Mouse (Mus musculus) midbrain, embryonic 15.5 days (tissue): ENCODE measurements around the gene Glrx. TPM values are rescaled to one million over a fixed set of nuclear protein-coding genes. Genes with fewer than 3 reads are reported as not detected.
A peak's percentile ranks its signal among the peaks of the same experiment; 100 is the strongest.

ENCODE experiments used
- ATAC-seq: fragments of 200-750 bp; cut with Nextera tagmentation; replicated peaks from 2 replicates; pipeline ENCODE4 v1.8.0; 2017; ENCODE audit warnings: moderate TSS enrichment
- H3K27ac ChIP-seq: fragments of 300-500 bp; sonication (generic); 2 replicates; pipeline ENCODE4 v1.5.1; 2015; ENCODE audit warnings: mild to moderate bottlenecking, inconsistent platforms
- H3K27me3 ChIP-seq: fragments of 300-500 bp; sonication (generic); replicated peaks from 2 replicates; pipeline ENCODE4 v1.6.1; 2015; ENCODE audit warnings: inconsistent platforms
- H3K36me3 ChIP-seq: fragments of 300-500 bp; sonication (generic); replicated peaks from 2 replicates; pipeline ENCODE4 v1.6.1; 2015; ENCODE audit warnings: inconsistent platforms
- H3K4me1 ChIP-seq: fragments of 300-500 bp; sonication (generic); 2 replicates; pipeline ENCODE4 v1.6.1; 2015; ENCODE audit warnings: inconsistent platforms
- H3K4me2 ChIP-seq: fragments of 300-500 bp; sonication (generic); 2 replicates; pipeline ENCODE4 v1.6.1; 2015; ENCODE audit warnings: inconsistent platforms, mild to moderate bottlenecking, moderate library complexity
- H3K4me3 ChIP-seq: fragments of 300-500 bp; sonication (generic); 2 replicates; pipeline ENCODE4 v1.5.1; 2015; ENCODE audit warnings: mild to moderate bottlenecking, inconsistent platforms
- H3K9ac ChIP-seq: fragments of 300-500 bp; sonication (generic); 2 replicates; pipeline ENCODE4 v1.6.1; 2015; ENCODE audit warnings: mild to moderate bottlenecking, inconsistent platforms
- H3K9me3 ChIP-seq: fragments of 300-500 bp; sonication (generic); 2 replicates; pipeline ENCODE4 v1.6.1; 2016; ENCODE audit warnings: inconsistent platforms
- WGBS: fragments of 180-500 bp; shearing (Covaris S2); methylation state at CpG from one replicate; pipeline ENCODE4 v1.1.7; 2015; ENCODE audit warnings: mixed read lengths; 5-methylcytosine and 5-hydroxymethylcytosine counted together
- polyA plus RNA-seq: library from polyadenylated mRNA; unstranded; fragments of >200 nt; fragmentation: Nextera tagmentation; extraction: Ambion mirVana; gene quantifications from 2 replicates; pipeline ENCODE4 v1.2.1, GENCODE M21; 2015

Glrx gene
- polyA plus RNA-seq: 43.4 and 44.4 TPM in 2 replicates

DNA sequence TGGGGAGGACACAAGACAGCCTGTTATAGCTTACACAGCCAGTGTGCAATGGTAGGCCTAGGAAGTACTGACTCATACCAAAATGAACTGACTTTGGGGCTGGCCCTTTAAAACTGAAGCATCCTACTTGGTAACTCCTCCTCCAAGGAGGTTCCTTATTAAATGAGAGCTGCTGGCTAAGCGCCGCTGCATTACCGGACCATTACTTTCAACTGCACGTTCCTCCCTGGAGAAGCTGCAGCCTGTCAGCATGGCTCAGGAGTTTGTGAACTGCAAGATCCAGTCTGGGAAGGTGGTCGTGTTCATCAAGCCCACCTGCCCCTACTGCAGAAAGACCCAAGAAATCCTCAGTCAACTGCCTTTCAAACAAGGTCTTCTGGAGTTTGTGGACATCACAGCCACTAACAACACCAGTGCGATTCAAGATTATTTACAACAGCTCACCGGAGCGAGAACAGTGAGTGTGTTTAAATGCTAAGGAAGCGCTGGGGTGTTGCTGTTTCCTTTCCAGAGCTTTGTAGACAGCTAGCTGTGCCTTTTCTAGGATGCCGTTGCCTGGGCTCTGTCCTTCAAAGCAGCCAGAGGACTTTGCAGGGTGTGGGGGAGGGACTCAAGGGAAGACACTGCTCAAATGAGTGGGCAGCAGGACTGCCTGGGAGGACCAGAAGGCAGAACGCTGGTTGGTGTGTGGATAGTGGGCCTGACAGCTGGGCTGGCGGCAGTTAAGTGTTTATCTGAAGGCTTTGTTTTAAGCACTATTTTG is at the start of gene Glrx:
TSS of gene Glrx (plus strand) at position 150 of the 763 bp plus-strand sequence.
- H3K4me1 ChIP-seq: peaks cover 24% of the 10 kb centered on the region
- H3K36me3 ChIP-seq: no peaks in the 10 kb centered on the region
- no peaks in the 10 kb centered on the region for H3K27me3 ChIP-seq
- peak within 1 kb of the TSS; percentile 75 for H3K27ac ChIP-seq
- peak within 1 kb of the TSS; percentile 50 for H3K4me3 ChIP-seq
- peak; percentile 95 for ATAC-seq
- H3K4me2 ChIP-seq: peak within 1 kb of the TSS; percentile 66
- WGBS: 0% methylated on average over 12 of the region's 12 CpGs
- no peaks in the 10 kb centered on the region for H3K9me3 ChIP-seq
- H3K9ac ChIP-seq: peak within 1 kb of the TSS; percentile 43

DNA sequence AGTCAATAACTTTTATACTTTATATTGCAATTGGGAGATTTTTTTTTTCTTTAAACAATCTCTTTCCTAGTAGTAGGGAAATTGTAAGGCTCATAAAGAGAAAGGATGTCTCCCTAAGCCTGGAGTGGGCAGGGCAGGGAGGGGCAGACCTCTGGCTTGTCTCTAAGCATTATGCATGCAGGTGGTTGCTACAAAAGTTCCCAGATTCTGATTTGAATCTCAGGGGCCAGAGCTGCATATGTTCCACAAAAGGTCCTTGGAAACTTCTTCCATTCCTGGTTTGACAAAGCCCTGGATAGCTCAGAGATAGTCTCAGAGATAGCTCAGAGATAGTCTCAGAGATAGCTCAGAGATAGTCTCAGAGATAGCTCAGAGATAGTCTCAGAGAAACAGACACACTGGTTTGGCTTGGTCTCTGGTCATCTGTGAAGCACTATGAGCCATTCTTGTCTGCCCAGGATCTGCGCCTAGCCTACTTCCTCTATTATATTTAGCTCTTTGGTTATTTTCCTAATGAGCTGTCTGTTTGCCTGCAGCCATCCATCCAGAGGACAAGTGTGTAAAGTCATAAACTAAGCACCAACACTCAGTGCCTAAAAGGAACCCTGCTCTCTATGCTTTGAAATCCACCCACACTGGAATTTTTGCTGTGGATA is 49.0 kb upstream of the Glrx start:
- Histone ChIP-seq H3K9me3 (no peaks in the 10 kb centered on the region), H3K27me3 (no peaks in the 10 kb centered on the region), H3K4me3 (no peak overlapping the region), H3K36me3 (no peaks in the 10 kb centered on the region), H3K4me1 (no peaks in the 10 kb centered on the region), H3K27ac (no peak overlapping the region), H3K9ac (no peak overlapping the region), H3K4me2 (no peak overlapping the region)
- 90% methylated on average over 1 of the region's 1 CpGs for WGBS
- no peak for ATAC-seq

DNA sequence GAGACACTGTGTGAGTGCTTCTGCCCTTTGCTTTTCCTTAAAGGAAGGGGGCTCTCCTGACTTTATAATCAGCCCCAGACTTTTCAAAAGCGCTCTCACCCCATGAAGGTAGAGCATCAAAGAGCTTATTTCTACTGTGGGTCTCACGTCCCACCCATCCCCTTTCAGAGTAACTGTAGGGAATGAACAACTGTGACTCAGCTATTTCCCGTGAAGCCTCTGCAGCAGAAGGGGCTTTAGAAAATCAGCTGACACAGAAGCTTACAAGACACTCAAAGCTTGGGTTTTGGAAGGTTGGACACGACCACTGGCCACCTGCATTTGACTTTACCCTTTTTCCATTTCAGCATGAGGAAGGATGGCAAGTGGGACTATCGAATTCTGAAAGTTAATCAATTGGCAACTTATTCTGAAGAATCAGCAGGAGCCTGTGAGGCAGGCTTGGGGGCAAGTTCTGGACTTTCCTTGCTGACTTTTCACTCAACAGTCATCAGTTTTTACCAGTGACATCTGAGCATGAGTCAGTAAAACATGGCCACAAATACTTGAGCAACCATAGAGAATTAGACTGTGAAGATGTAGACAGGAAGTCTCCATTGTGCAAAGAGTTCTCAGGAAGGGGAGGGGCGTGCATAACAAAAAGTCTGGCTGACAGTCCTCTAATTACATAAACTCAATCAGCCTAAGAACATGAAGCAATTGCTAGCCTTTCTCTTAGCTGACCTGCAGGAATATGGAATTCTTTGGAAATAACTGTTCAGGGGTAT is 45.6 kb upstream of the Glrx start:
- H3K4me1 ChIP-seq: no peaks in the 10 kb centered on the region
- no peak overlapping the region for H3K27ac ChIP-seq
- no peak overlapping the region for H3K9ac ChIP-seq
- no peaks in the 10 kb centered on the region for H3K27me3 ChIP-seq
- 64% methylated on average over 6 of the region's 6 CpGs for WGBS
- no peak for ATAC-seq
- no peak overlapping the region for H3K4me2 ChIP-seq
- H3K9me3 ChIP-seq: no peaks in the 10 kb centered on the region
- H3K4me3 ChIP-seq: no peak overlapping the region
- no peaks in the 10 kb centered on the region for H3K36me3 ChIP-seq

DNA sequence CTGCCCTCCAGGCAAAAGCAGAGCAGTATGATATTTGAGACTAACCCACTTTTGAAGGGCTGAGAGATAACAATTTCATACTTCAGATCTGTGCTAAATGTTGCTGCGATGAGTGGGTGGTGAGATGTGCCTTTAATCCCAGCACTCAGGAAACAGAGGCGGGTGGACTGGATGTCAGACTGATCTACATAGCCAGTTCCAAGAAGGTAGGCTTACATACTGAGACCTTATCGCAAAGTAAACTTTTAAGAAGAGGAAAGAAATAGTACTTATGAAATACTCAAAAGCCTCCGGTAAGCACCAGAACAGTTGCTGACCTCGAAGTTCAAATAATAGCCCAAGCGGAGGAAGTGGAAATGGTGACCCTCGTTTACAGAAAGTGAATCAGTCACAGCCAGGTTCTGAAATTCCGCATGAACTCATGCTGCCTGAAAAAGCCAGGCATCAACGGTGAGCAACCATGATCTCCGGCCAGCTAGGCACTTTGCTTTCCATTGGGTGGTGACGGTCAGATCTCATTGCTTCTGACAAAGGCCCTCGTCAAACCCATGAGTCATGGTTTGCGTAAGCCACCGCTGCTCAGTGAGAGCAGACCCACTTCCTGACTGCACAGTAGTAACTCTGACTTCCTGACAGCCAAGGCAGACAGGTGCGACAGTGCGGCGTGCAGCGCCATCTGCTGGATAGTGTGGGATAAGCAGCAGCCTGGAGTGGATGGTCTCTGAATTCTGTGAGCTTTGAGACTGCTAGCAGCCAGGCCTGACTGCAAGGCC is 42.1 kb upstream of the Glrx start:
- Histone ChIP-seq H3K4me1 (no peaks in the 10 kb centered on the region), H3K4me3 (peak overlapping the region; percentile 29), H3K27me3 (no peaks in the 10 kb centered on the region), H3K9ac (no peak overlapping the region), H3K27ac (no peak overlapping the region), H3K4me2 (peak overlapping the region; percentile 48), H3K36me3 (no peaks in the 10 kb centered on the region), H3K9me3 (no peaks in the 10 kb centered on the region)
- ATAC-seq: peak; percentile 99
- 33% methylated on average over 18 of the region's 18 CpGs for WGBS

DNA sequence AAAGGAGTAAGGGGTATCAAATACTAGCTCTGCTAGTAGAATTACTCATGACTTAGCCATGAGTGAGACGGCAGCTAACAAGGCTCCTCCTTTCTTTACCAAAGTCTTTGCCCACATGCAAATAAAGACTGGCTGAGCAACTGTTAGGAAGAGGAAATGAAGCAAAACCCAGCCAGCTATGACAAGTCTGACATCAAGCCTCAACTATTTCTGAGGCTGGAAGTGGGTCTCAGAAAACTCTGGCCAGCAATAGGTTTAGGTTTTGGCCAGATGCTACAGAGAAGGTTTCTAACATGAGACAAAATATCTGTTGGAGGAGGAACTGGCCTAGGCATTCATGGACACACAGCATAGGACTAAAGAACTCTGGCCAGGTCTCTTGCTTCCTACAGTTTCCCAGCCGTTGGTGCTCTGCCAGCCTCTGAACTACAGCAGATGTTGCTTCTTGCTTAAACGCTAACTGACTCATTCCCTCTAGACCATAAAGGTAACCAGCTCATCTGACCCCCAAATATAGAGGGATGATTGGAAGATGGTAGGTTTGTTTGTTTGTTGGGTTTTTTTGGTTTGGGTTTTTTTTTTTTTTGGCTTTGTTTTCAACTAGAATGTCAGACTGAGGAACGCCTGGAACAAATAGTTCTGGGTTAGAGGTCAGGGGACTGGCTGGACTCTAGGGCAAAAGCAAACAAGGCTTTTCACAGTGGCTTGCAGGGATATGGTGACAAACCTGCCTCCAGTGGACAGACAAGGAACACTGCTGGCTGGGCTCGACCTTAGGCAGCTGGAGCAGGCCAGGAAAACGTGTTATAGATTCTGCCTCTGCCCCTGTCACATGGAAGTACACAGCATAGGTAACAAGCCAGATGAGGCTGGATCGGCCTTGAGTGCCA is 41.0 kb upstream of the Glrx start:
- WGBS: 78% methylated on average over 7 of the region's 7 CpGs
- Histone ChIP-seq H3K9ac (no peak overlapping the region), H3K27me3 (no peaks in the 10 kb centered on the region), H3K4me3 (no peak overlapping the region), H3K9me3 (no peaks in the 10 kb centered on the region), H3K4me2 (no peak overlapping the region), H3K4me1 (no peaks in the 10 kb centered on the region), H3K27ac (no peak overlapping the region), H3K36me3 (no peaks in the 10 kb centered on the region)
- no peak for ATAC-seq

DNA sequence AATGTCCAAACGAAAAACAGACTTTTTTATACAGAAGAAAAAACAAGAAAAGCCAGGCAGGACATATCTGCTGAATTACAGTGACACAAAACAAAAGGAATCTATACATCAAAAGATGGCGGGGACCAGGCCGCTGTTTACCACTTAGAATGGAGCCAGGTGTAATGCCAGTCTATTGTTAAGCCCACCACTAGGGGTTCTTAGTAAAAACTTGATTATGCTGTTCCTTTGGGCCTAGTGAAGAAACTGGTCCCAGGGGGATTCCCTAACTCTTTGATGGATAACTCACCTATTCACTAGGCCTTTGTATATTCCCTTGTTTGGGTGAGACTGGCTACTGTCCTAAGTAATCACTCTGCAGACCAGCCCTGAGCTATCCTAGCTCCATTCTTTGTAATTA is 40.2 kb upstream of the Glrx start:
- no peak for ATAC-seq

DNA sequence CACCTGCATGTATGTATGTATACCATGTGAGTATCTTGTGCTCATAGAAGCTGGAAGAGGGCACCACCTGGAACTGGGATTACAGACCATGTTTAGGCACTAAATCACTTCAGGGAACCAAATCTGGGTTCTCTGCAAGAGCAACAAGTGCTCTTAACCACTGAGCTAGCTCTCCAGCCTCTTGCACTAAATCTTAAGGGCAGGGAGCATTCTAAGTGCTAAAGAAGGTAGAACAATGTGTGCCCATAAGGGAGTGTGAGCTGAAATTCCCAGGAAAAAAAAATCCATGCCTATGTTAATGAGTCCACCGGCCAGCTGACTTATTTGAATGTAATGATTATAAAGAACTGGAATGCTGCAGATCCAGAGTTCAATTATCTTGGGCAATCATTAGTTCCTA is 31.7 kb upstream of the Glrx start:
- Histone ChIP-seq H3K9ac (no peak overlapping the region), H3K9me3 (no peaks in the 10 kb centered on the region), H3K27ac (no peak overlapping the region), H3K4me1 (no peaks in the 10 kb centered on the region), H3K27me3 (no peaks in the 10 kb centered on the region), H3K4me2 (no peak overlapping the region), H3K36me3 (no peaks in the 10 kb centered on the region), H3K4me3 (no peak overlapping the region)
- WGBS: 80% methylated on average over 1 of the region's 1 CpGs
- ATAC-seq: no peak

More for the DNA sequence above, 40.2 kb upstream of the Glrx start:
- H3K9me3 ChIP-seq: no peaks in the 10 kb centered on the region
- H3K4me1 ChIP-seq: no peaks in the 10 kb centered on the region
- WGBS: 86% methylated on average over 3 of the region's 3 CpGs
- H3K27ac ChIP-seq: no peak overlapping the region
- no peak overlapping the region for H3K4me2 ChIP-seq
- H3K36me3 ChIP-seq: no peaks in the 10 kb centered on the region
- no peak overlapping the region for H3K4me3 ChIP-seq
- H3K9ac ChIP-seq: no peak overlapping the region
- no peaks in the 10 kb centered on the region for H3K27me3 ChIP-seq

DNA sequence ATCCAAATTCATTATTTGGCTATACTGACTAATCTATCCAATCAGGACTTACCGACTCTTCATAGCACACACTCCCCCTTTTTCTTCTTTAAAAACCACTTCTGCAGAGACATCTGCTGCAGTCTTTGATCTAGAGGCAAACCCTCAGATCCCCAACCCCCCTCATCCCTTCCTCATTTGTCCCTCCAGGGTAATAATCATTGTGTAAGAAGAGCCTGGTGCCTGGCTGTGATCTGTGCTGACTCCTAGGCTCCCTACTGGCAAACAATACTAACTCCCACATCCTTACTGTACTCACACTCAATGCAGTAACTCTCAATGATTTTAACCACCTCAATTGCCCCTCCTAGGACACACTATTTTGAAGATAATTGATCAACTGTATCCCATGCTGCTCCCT is 29.7 kb upstream of the Glrx start:
- ATAC-seq: no peak
- Histone ChIP-seq H3K9ac (no peak overlapping the region), H3K4me3 (no peak overlapping the region), H3K9me3 (no peaks in the 10 kb centered on the region), H3K4me1 (no peaks in the 10 kb centered on the region), H3K36me3 (no peaks in the 10 kb centered on the region), H3K27ac (no peak overlapping the region), H3K4me2 (no peak overlapping the region), H3K27me3 (no peaks in the 10 kb centered on the region)
- 78% methylated on average over 1 of the region's 1 CpGs for WGBS

DNA sequence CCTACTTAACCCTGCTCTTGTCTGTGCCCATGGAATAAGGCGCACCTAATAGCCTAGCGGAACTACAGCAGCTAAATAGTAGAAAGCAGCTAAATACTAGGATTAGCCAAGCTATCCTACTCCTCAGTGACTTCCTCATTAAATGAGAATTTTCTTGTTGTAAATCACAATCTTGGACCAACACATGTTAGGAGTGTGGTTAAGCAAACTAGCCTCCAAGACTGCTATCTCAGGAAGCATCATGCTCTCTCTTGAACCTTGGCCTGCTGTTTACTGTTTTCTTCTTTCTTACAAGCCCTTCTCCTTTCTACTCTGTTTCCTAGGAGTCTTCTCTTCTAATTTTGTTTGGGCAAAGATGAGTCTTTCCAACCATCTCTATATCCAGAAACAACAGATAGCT is 22.5 kb upstream of the Glrx start:
- ATAC-seq: no peak
- no peaks in the 10 kb centered on the region for H3K36me3 ChIP-seq
- no peak overlapping the region for H3K4me3 ChIP-seq
- no peaks in the 10 kb centered on the region for H3K4me1 ChIP-seq
- H3K4me2 ChIP-seq: no peak overlapping the region
- no peaks in the 10 kb centered on the region for H3K27me3 ChIP-seq
- H3K9me3 ChIP-seq: no peaks in the 10 kb centered on the region
- 96% methylated on average over 2 of the region's 2 CpGs for WGBS
- H3K9ac ChIP-seq: no peak overlapping the region
- no peak overlapping the region for H3K27ac ChIP-seq

DNA sequence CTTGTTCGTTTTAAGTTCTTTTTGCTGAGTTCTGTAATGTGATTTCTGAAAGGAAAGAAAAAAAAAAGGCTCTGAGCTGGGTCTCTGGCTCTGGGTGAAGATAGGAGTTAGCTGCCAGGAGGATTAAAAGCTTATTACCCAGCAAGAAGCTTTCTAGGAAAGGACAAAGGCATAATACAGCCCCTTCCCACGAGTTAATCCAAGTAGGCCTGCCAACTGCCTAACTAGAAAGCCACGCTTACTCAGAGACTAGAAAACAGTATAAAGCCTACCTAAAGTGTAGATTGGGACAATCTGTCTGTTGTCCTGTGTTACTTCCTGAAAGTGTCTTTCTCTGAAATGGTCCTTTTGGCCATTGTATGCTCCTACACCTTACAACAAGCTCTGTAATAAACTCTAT is 21.2 kb upstream of the Glrx start:
- H3K36me3 ChIP-seq: no peaks in the 10 kb centered on the region
- no peaks in the 10 kb centered on the region for H3K9me3 ChIP-seq
- 12% methylated on average over 3 of the region's 3 CpGs for WGBS
- no peak overlapping the region for H3K27ac ChIP-seq
- no peaks in the 10 kb centered on the region for H3K27me3 ChIP-seq
- no peaks in the 10 kb centered on the region for H3K4me1 ChIP-seq
- peak; percentile 75 for ATAC-seq
- H3K4me3 ChIP-seq: no peak overlapping the region
- no peak overlapping the region for H3K9ac ChIP-seq
- no peak overlapping the region for H3K4me2 ChIP-seq

DNA sequence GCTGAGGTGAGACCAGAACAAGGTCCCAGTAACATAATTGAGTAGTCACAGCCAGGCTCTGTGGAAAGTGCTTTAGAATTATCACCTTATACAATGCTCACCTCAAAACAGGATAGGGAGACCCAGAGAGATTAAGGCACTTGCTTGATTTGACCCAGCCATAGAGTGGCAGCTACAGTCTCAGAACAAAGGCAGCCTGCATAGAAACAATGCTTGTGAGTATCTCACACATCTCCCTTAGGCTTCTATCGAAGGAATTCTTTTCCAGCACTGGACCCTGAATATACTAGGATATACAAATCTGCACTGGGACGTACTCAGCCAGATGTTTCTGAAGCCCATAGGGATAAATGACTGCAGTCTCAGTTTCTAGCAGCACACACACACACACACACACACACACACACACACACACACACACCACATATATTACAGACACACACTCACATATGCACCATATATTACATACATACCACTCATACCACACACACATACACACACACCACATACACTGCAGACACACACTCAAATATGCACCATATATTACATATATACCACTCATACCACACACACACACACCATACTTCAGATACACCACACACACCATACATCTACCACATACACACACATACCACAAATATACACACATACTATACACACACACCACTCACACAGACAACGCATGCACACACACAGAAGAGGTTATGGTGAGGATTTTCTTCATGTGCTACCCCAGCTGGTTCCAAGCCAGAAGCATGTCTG is 20.5 kb upstream of the Glrx start:
- no peaks in the 10 kb centered on the region for H3K27me3 ChIP-seq
- no peak overlapping the region for H3K4me2 ChIP-seq
- peak; percentile 45; the same call in 1 of the 2 replicates for ATAC-seq
- H3K4me1 ChIP-seq: no peaks in the 10 kb centered on the region
- no peaks in the 10 kb centered on the region for H3K9me3 ChIP-seq
- no peak overlapping the region for H3K27ac ChIP-seq
- no peaks in the 10 kb centered on the region for H3K36me3 ChIP-seq
- no peak overlapping the region for H3K4me3 ChIP-seq
- 43% methylated on average over 3 of the region's 3 CpGs for WGBS
- H3K9ac ChIP-seq: no peak overlapping the region
